Mouse (Mus musculus) heart, postnatal 0 days (tissue): Measurements from ENCODE around the gene Man2a1. TPM values are rescaled to one million over a fixed set of nuclear protein-coding genes. Genes with fewer than 3 reads are reported as not detected.

Source experiments
- ATAC-seq: fragments of 200-750 bp; cut with Nextera tagmentation; 2 replicates; pipeline ENCODE4 v1.8.0; 2017; ENCODE audit warnings: low read depth, moderate number of reproducible peaks, moderate library complexity; ENCODE audit not compliant: insufficient read depth
- DNase-seq: peaks from one replicate; pipeline ENCODE4 v3.0.0-alpha.2; 2016; ENCODE audit warnings: low spot score
- H3K27ac ChIP-seq: fragments of 300-500 bp; sonication (generic); 2 replicates; pipeline ENCODE4 v1.5.1; 2014; ENCODE audit warnings: low read depth, mild to moderate bottlenecking
- H3K27me3 ChIP-seq: fragments of 300-500 bp; sonication (generic); 2 replicates; pipeline ENCODE4 v1.6.1; 2014; ENCODE audit warnings: low read length, mixed read lengths; ENCODE audit not compliant: control insufficient read depth, insufficient read depth
- H3K36me3 ChIP-seq: fragments of 300-500 bp; sonication (generic); replicated peaks from 2 replicates; pipeline ENCODE4 v1.6.1; 2014; ENCODE audit warnings: low read length, mixed read lengths; ENCODE audit not compliant: control insufficient read depth, insufficient read depth
- H3K4me1 ChIP-seq: fragments of 300-500 bp; sonication (generic); 2 replicates; pipeline ENCODE4 v1.6.1; 2014; ENCODE audit warnings: antibody characterized with exemption; ENCODE audit not compliant: control insufficient read depth, insufficient read depth
- H3K4me2 ChIP-seq: fragments of 300-500 bp; sonication (generic); 2 replicates; pipeline ENCODE4 v1.6.1; 2014; ENCODE audit warnings: low read depth, mild to moderate bottlenecking, low read length, moderate library complexity
- H3K4me3 ChIP-seq: fragments of 300-500 bp; sonication (generic); 2 replicates; pipeline ENCODE4 v1.5.1; 2014; ENCODE audit warnings: low read depth, low read length
- H3K9ac ChIP-seq: fragments of 300-500 bp; sonication (generic); replicated peaks from 2 replicates; pipeline ENCODE4 v1.6.1; 2014; ENCODE audit warnings: low read depth, low read length, mixed read lengths
- H3K9me3 ChIP-seq: fragments of 300-500 bp; sonication (generic); replicated peaks from 2 replicates; pipeline ENCODE4 v1.6.1; 2016; ENCODE audit warnings: low read length; ENCODE audit not compliant: control insufficient read depth
- CTCF ChIP-seq: IDR thresholded peaks from 2 replicates; pipeline ENCODE4 v1.5.1; 2016; ENCODE audit warnings: antibody characterized with exemption, control low read depth, low read depth
- EP300 ChIP-seq: IDR thresholded peaks from 2 replicates; pipeline ENCODE4 v1.6.1; 2016; ENCODE audit warnings: antibody characterized with exemption, low read depth
- WGBS: fragments of 180-500 bp; shearing (Covaris S2); extraction: QIAGEN DNeasy Blood & Tissue Kit; methylation state at CpG from one replicate; pipeline ENCODE4 v1.1.7; 2014; 5-methylcytosine and 5-hydroxymethylcytosine counted together
- polyA plus RNA-seq: library from polyadenylated mRNA; unstranded; fragments of >200 nt; fragmentation: Nextera tagmentation; extraction: Ambion mirVana; gene quantifications from 2 replicates; pipeline ENCODE4 v1.2.1, GENCODE M21; 2015
- total RNA-seq: library from RNA; depleted of rRNA; stranded (reverse); fragments of >200 nt; gene quantifications from 2 replicates; pipeline ENCODE4 v1.2.3, GENCODE M21; 2014; ENCODE audit warnings: low replicate concordance

Man2a1 gene
- total and polyA plus RNA-seq, 2 experiments from 2014 or later: 2.7 to 14.4 TPM

DNA sequence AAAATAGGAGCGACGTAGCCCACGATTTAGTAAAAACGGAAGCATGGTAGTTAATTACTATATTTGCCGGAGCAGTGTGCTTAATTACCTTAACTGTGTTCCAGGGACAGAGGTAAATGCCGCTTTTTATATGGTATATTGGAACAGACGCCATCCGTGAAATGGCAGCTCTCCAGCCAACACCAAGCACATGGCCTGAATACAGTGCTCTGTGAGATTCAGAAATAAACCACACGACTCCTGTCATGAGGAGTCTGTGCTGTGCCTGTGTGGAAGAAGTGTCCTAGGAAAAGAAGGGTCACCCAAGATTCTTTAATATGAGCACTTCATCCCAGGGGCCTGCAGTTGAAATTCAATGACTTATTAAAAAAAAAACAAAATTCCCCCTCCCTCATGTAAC, 50.2 kb downstream of the Man2a1 start:
- H3K27me3 ChIP-seq: peaks cover 25% of the 10 kb centered on the region
- H3K27ac ChIP-seq: no peak overlapping the region
- no peak for DNase-seq
- H3K4me3 ChIP-seq: no peak overlapping the region
- TF ChIP-seq EP300 (no peak), CTCF (no peak)
- peaks cover 39% of the 10 kb centered on the region for H3K36me3 ChIP-seq
- no peak for ATAC-seq
- WGBS: 93% methylated on average over 9 of the region's 9 CpGs
- H3K9ac ChIP-seq: no peak overlapping the region
- H3K4me2 ChIP-seq: no peak overlapping the region
- H3K4me1 ChIP-seq: no peaks in the 10 kb centered on the region
- H3K9me3 ChIP-seq: peaks cover 6% of the 10 kb centered on the region

DNA sequence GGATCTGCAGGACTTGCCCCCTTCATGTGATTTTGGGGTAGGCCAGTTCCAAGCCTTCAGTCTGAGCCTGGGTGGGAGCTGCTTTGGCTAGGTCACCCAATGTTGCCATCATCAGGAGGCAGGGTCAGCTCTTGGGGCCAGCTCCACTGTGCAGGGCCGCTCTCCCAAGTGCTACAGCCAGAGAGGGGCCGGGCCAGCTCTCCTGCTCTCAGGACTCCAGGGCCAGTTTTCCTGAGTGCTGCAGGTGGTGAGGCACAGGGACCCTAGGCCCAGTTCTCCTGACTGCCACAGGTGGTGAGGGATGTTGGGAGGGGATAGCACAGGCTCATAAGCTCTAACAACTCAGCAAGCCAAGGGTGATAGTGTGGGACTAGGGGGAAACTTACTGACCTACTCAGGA, 53.1 kb downstream of the Man2a1 start:
- no peak overlapping the region for H3K4me3 ChIP-seq
- no peak overlapping the region for H3K9ac ChIP-seq
- peaks cover 41% of the 10 kb centered on the region for H3K36me3 ChIP-seq
- peaks cover 6% of the 10 kb centered on the region for H3K9me3 ChIP-seq
- H3K4me2 ChIP-seq: no peak overlapping the region
- H3K4me1 ChIP-seq: no peaks in the 10 kb centered on the region
- peaks cover 13% of the 10 kb centered on the region for H3K27me3 ChIP-seq
- H3K27ac ChIP-seq: no peak overlapping the region
- 96% methylated on average over 2 of the region's 2 CpGs for WGBS
- DNase-seq (no peak), ATAC-seq (no peak)
- TF ChIP-seq CTCF (no peak), EP300 (no peak)

DNA sequence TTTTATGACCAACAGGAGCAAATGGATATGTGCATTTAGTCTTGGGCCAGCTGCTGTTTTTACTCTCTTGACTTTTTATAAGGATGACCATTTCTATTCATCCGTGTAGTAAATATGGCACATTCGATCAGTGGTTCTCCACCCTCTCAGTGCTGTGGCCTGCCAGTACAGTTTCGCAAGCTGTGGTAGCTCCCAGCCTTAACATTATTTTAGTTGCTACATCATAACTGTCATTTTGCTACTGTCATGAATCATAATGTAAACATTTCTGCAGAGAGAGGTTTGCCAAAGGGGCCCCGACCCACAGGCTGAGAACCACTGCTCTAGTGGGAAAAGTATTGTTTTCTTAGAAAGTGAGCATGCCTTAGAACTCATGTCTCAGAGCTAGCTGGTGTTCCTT, 59.1 kb downstream of the Man2a1 start:
- Histone ChIP-seq H3K9me3 (no peaks in the 10 kb centered on the region), H3K27me3 (no peaks in the 10 kb centered on the region), H3K36me3 (peaks cover 28% of the 10 kb centered on the region), H3K4me1 (no peaks in the 10 kb centered on the region), H3K4me3 (no peak overlapping the region), H3K4me2 (no peak overlapping the region), H3K27ac (no peak overlapping the region), H3K9ac (no peak overlapping the region)
- DNase-seq (no peak), ATAC-seq (no peak)
- 88% methylated on average over 4 of the region's 4 CpGs for WGBS
- TF ChIP-seq EP300 (no peak), CTCF (no peak)

GRCm38 (mm10) chr17:64666518-64666917, 66.0 kb downstream of the Man2a1 start:
- TF ChIP-seq CTCF (no peak), EP300 (no peak)
- 84% methylated on average over 4 of the region's 4 CpGs for WGBS
- Histone ChIP-seq H3K9me3 (no peaks in the 10 kb centered on the region), H3K4me3 (no peak overlapping the region), H3K27ac (no peak overlapping the region), H3K4me2 (no peak overlapping the region), H3K9ac (no peak overlapping the region), H3K27me3 (no peaks in the 10 kb centered on the region), H3K4me1 (no peaks in the 10 kb centered on the region), H3K36me3 (peaks cover 41% of the 10 kb centered on the region)
- no peak for ATAC-seq
- DNase-seq: no peak

DNA sequence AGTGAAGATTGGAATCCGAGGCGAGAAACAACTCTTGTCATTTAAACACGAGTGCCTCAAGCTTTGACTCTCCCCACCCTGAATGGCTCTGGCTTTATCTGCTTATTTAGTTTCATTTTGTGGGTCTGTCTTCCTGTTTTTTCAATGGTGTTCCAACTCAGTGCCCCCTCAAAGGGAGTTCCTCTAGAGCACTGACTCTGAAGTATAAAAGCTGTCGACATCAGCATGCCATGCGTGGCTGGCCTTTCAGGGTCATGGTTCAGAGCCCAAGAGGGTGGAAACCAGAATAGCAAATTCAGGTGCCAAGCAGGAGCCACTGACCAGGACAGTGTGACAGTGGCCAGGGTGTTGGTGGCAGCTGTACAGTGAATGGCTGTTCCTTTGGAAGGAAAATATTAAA, 68.0 kb downstream of the Man2a1 start:
- Histone ChIP-seq H3K4me2 (no peak overlapping the region), H3K9ac (no peak overlapping the region), H3K27ac (no peak overlapping the region), H3K4me1 (no peaks in the 10 kb centered on the region), H3K4me3 (no peak overlapping the region), H3K27me3 (no peaks in the 10 kb centered on the region), H3K9me3 (no peaks in the 10 kb centered on the region), H3K36me3 (peaks cover 53% of the 10 kb centered on the region)
- DNase-seq (no peak), ATAC-seq (no peak)
- no peak for TF ChIP-seq EP300
- WGBS: 66% methylated on average over 5 of the region's 5 CpGs

- Histone ChIP-seq H3K4me1 (peaks cover 9% of the 10 kb centered on the region; the same call in 1 of the 2 replicates), H3K36me3 (peaks cover 54% of the 10 kb centered on the region), H3K9me3 (0 out of 2 replicates have a peak, but pooled peaks cover 4% of the 10 kb centered on the region), H3K27me3 (no peaks in the 10 kb centered on the region), H3K4me3 (no peak overlapping the region), H3K4me2 (no peak overlapping the region), H3K27ac (no peak overlapping the region), H3K9ac (no peak overlapping the region)
- DNase-seq (no peak), ATAC-seq (no peak)
- TF ChIP-seq EP300: no peak
- no peak for TF ChIP-seq CTCF
- WGBS: 76% methylated on average over 1 of the region's 1 CpGs
These were observed 73.9 kb downstream of the Man2a1 start for GRCm38 (mm10) chr17:64674401-64674800.
